Mouse (Mus musculus): ENCODE results near the gene Fshr. TPM values are rescaled to one million over a fixed set of nuclear protein-coding genes. Genes with fewer than 3 reads are reported as not detected.

Fshr gene
- polyA plus RNA-seq, 1 experiment: not detected

GRCm38 (mm10) chr17:89046016-89046415, 154.5 kb downstream of the Fshr start:
- H3K27ac ChIP-seq (ENCODE audit: insufficient read depth, low read depth, low read length): no peak overlapping the region
- no peak overlapping the region for H3K4me3 ChIP-seq (ENCODE audit: insufficient read depth, low read length)
- peaks cover 2% of the 10 kb centered on the region; the same call in 1 of the 2 replicates for H3K4me1 ChIP-seq (ENCODE audit: control insufficient read depth, insufficient read depth, low read length)
- no peak for TF ChIP-seq POLR2A (IDR thresholded peaks at IDR 0.05; ENCODE audit: borderline replicate concordance, low read depth, low read length)
- TF ChIP-seq CTCF (IDR thresholded peaks at IDR 0.05; ENCODE audit: low read depth, low read length): no peak

- Histone ChIP-seq H3K4me1 (ENCODE audit: control insufficient read depth, insufficient read depth, low read length) (no peaks in the 10 kb centered on the region), H3K27ac (ENCODE audit: insufficient read depth, low read depth, low read length) (no peak overlapping the region), H3K4me3 (ENCODE audit: insufficient read depth, low read length) (no peak overlapping the region)
- TF ChIP-seq CTCF (IDR thresholded peaks at IDR 0.05; ENCODE audit: low read depth, low read length) (no peak), POLR2A (IDR thresholded peaks at IDR 0.05; ENCODE audit: borderline replicate concordance, low read depth, low read length) (no peak)
Measured at GRCm38 (mm10) chr17:89036723-89037122, 163.8 kb downstream of the Fshr start.

- H3K4me1 ChIP-seq (ENCODE audit: control insufficient read depth, insufficient read depth, low read length): no peaks in the 10 kb centered on the region
- H3K27ac ChIP-seq (ENCODE audit: insufficient read depth, low read depth, low read length): no peak overlapping the region
- no peak overlapping the region for H3K4me3 ChIP-seq (ENCODE audit: insufficient read depth, low read length)
- TF ChIP-seq POLR2A (IDR thresholded peaks at IDR 0.05; ENCODE audit: borderline replicate concordance, low read depth, low read length) (no peak), CTCF (IDR thresholded peaks at IDR 0.05; ENCODE audit: low read depth, low read length) (no peak)
Measured at GRCm38 (mm10) chr17:89036049-89036448, 164.4 kb downstream of the Fshr start.

GRCm38 (mm10) chr17:89034627-89035026, 165.8 kb downstream of the Fshr start:
- TF ChIP-seq CTCF (IDR thresholded peaks at IDR 0.05; ENCODE audit: low read depth, low read length) (no peak), POLR2A (IDR thresholded peaks at IDR 0.05; ENCODE audit: borderline replicate concordance, low read depth, low read length) (no peak)
- no peak overlapping the region for H3K27ac ChIP-seq (ENCODE audit: insufficient read depth, low read depth, low read length)
- no peak overlapping the region for H3K4me3 ChIP-seq (ENCODE audit: insufficient read depth, low read length)
- H3K4me1 ChIP-seq (ENCODE audit: control insufficient read depth, insufficient read depth, low read length): no peaks in the 10 kb centered on the region

- TF ChIP-seq CTCF (IDR thresholded peaks at IDR 0.05; ENCODE audit: low read depth, low read length) (no peak), POLR2A (IDR thresholded peaks at IDR 0.05; ENCODE audit: borderline replicate concordance, low read depth, low read length) (no peak)
- Histone ChIP-seq H3K4me3 (ENCODE audit: insufficient read depth, low read length) (no peak overlapping the region), H3K27ac (ENCODE audit: insufficient read depth, low read depth, low read length) (no peak overlapping the region), H3K4me1 (ENCODE audit: control insufficient read depth, insufficient read depth, low read length) (no peaks in the 10 kb centered on the region)
Measured at GRCm38 (mm10) chr17:89032981-89033380, 167.5 kb downstream of the Fshr start.

GRCm38 (mm10) chr17:89019518-89019917, 181.0 kb downstream of the Fshr start:
- Histone ChIP-seq H3K27ac (ENCODE audit: insufficient read depth, low read depth, low read length) (no peak overlapping the region), H3K4me3 (ENCODE audit: insufficient read depth, low read length) (no peak overlapping the region), H3K4me1 (ENCODE audit: control insufficient read depth, insufficient read depth, low read length) (peaks cover 2% of the 10 kb centered on the region; the same call in 1 of the 2 replicates)
- TF ChIP-seq CTCF (IDR thresholded peaks at IDR 0.05; ENCODE audit: low read depth, low read length) (no peak), POLR2A (IDR thresholded peaks at IDR 0.05; ENCODE audit: borderline replicate concordance, low read depth, low read length) (no peak)

- Histone ChIP-seq H3K4me3 (ENCODE audit: insufficient read depth, low read length) (no peak overlapping the region), H3K4me1 (ENCODE audit: control insufficient read depth, insufficient read depth, low read length) (peaks cover 2% of the 10 kb centered on the region; the same call in 1 of the 2 replicates), H3K27ac (ENCODE audit: insufficient read depth, low read depth, low read length) (no peak overlapping the region)
- TF ChIP-seq CTCF (IDR thresholded peaks at IDR 0.05; ENCODE audit: low read depth, low read length) (no peak), POLR2A (IDR thresholded peaks at IDR 0.05; ENCODE audit: borderline replicate concordance, low read depth, low read length) (no peak)
Measured at GRCm38 (mm10) chr17:89017002-89017401, 183.5 kb downstream of the Fshr start.

- no peak for TF ChIP-seq POLR2A (IDR thresholded peaks at IDR 0.05; ENCODE audit: borderline replicate concordance, low read depth, low read length)
- TF ChIP-seq CTCF (IDR thresholded peaks at IDR 0.05; ENCODE audit: low read depth, low read length): no peak
- H3K4me3 ChIP-seq (ENCODE audit: insufficient read depth, low read length): no peak overlapping the region
- no peak overlapping the region for H3K27ac ChIP-seq (ENCODE audit: insufficient read depth, low read depth, low read length)
- H3K4me1 ChIP-seq (ENCODE audit: control insufficient read depth, insufficient read depth, low read length): no peaks in the 10 kb centered on the region
Measured at GRCm38 (mm10) chr17:89013691-89014090, 186.8 kb downstream of the Fshr start.

GRCm38 (mm10) chr17:89009117-89009516, 191.4 kb downstream of the Fshr start:
- no peak for TF ChIP-seq POLR2A (IDR thresholded peaks at IDR 0.05; ENCODE audit: borderline replicate concordance, low read depth, low read length)
- no peak for TF ChIP-seq CTCF (IDR thresholded peaks at IDR 0.05; ENCODE audit: low read depth, low read length)
- H3K4me3 ChIP-seq (ENCODE audit: insufficient read depth, low read length): no peak overlapping the region
- no peak overlapping the region for H3K27ac ChIP-seq (ENCODE audit: insufficient read depth, low read depth, low read length)
- H3K4me1 ChIP-seq (ENCODE audit: control insufficient read depth, insufficient read depth, low read length): no peaks in the 10 kb centered on the region

GRCm38 (mm10) chr17:89008680-89009079, 191.8 kb downstream of the Fshr start:
- H3K4me3 ChIP-seq (ENCODE audit: insufficient read depth, low read length): no peak overlapping the region
- TF ChIP-seq POLR2A (IDR thresholded peaks at IDR 0.05; ENCODE audit: borderline replicate concordance, low read depth, low read length) (no peak), CTCF (IDR thresholded peaks at IDR 0.05; ENCODE audit: low read depth, low read length) (no peak)
- H3K4me1 ChIP-seq (ENCODE audit: control insufficient read depth, insufficient read depth, low read length): no peaks in the 10 kb centered on the region
- H3K27ac ChIP-seq (ENCODE audit: insufficient read depth, low read depth, low read length): no peak overlapping the region

- no peak overlapping the region for H3K4me3 ChIP-seq (ENCODE audit: insufficient read depth, low read length)
- no peak for TF ChIP-seq CTCF (IDR thresholded peaks at IDR 0.05; ENCODE audit: low read depth, low read length)
- TF ChIP-seq POLR2A (IDR thresholded peaks at IDR 0.05; ENCODE audit: borderline replicate concordance, low read depth, low read length): no peak
- no peak overlapping the region for H3K27ac ChIP-seq (ENCODE audit: insufficient read depth, low read depth, low read length)
- H3K4me1 ChIP-seq (ENCODE audit: control insufficient read depth, insufficient read depth, low read length): no peaks in the 10 kb centered on the region
Measured at GRCm38 (mm10) chr17:89005959-89006358, 194.5 kb downstream of the Fshr start.

Data from bone marrow macrophage, adult 2 months (primary cell).